ENCODE assay signal across 10 mouse cellular contexts in the genomic region with DNA sequence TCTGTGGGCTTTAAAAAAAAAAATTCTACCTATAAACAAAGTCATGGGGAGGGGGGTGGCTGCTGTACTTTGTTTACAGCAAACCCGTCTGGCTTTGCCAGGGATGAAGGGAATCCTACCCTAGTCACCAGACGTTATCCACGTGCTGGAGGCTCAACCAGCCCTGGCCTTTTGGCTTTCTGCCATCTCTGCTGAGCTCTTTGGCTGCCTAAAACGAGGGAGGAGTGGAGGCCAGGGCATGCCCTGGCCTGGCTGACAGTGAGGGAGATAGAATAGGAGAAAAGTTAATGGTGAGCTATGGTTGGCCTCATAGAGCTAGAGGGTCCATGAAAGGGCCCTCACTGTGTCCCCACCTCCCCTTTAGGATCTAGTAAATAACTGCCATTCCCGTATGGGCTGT.
DNase-seq lines count a peak whose midpoint lies in the region; TF ChIP-seq lines count a peak whose summit lies in the region.
"Had no signal": no experiment of that assay in that cellular context is flagged by ENCODE, and none has a peak within 500 bp of the region (broad histone marks: within the 10 kb centered on the region; RNA-seq: fewer than 3 reads in every experiment).

No protein-coding gene starts in this region.

- no peak overlapping the region for H3K4me3 ChIP-seq in gastrocnemius, adult 2 months
- H3K4me3 ChIP-seq in MEL (ENCODE audit: control insufficient read depth in 1 of 2, insufficient read depth in 1 of 2, low read depth in 2 of 2, low read length in 2 of 2) = no peak overlapping the region
- H3K4me3 ChIP-seq: hindbrain, embryonic 15.5 days; midbrain, embryonic 13.5 days had no signal

- no peak for TF ChIP-seq POLR2A in MEL (IDR thresholded peaks at IDR 0.05; ENCODE audit: control insufficient read depth in 1 of 2, insufficient read depth in 1 of 2, low read depth in 1 of 2, low read length in 2 of 2, poor library complexity in 1 of 2)

- H3K79me2 ChIP-seq in MEL (ENCODE audit: control insufficient read depth, insufficient read depth, low read length, poor library complexity) = no peaks in the 10 kb centered on the region

- no peak for TF ChIP-seq RAD21 in MEL (IDR thresholded peaks at IDR 0.05; ENCODE audit: low read depth, low read length)

- peaks cover 0 to 4% of the 10 kb centered on the region in 2 experiments; a peak in 3 of 4 replicates for H3K27me3 ChIP-seq in MEL (ENCODE audit: control insufficient read depth in 1 of 2, insufficient read depth in 2 of 2, low read length in 2 of 2)
- H3K27me3 ChIP-seq: hindbrain, embryonic 15.5 days; midbrain, embryonic 13.5 days had no signal

- DNase-seq in gastrocnemius, adult 2 months = peak; percentile 41
- no peak for DNase-seq in gastrocnemius, postnatal 25 days
- DNase-seq in MEL (ENCODE audit: low read depth, low spot score) = peak; percentile 5
- DNase-seq in cerebellum, adult 9-10 months = peak; percentile 67
- DNase-seq in kidney, postnatal 25 days = peak; percentile 76 to 85
- no peak for DNase-seq in frontal cortex, adult 2 months (ENCODE audit: extremely low spot score in 1 of 2, low spot score in 1 of 2)
- DNase-seq in left cerebral cortex, postnatal 36 days (ENCODE audit: low spot score in 2 of 2) = no peak
- DNase-seq in embryo, embryonic 10.5 days (ENCODE audit: low spot score) = no peak

- no peak for TF ChIP-seq EP300 in MEL (IDR thresholded peaks at IDR 0.05; ENCODE audit: low read depth in 1 of 2, low read length in 2 of 2)

- H3K27ac ChIP-seq in gastrocnemius, adult 2 months = no peak overlapping the region
- no peak overlapping the region for H3K27ac ChIP-seq in MEL (ENCODE audit: control insufficient read depth, low read depth, low read length)
- H3K27ac ChIP-seq: hindbrain, embryonic 15.5 days; midbrain, embryonic 13.5 days had no signal

- no peak for TF ChIP-seq CTCF in gastrocnemius, adult 2 months (IDR thresholded peaks at IDR 0.05)
- no peak for TF ChIP-seq CTCF in MEL (IDR thresholded peaks at IDR 0.05 in 2 of 3, conservative IDR thresholded peaks at IDR 0.05 in 1 of 3; ENCODE audit: control insufficient read depth in 1 of 3, insufficient read depth in 1 of 3, low read depth in 2 of 3, low read length in 3 of 3, poor library complexity in 1 of 3, severe bottlenecking in 1 of 3)

- no peak overlapping the region for H3K9ac ChIP-seq in MEL (ENCODE audit: control insufficient read depth, low read depth, low read length, poor library complexity, severe bottlenecking)
- H3K9ac ChIP-seq: hindbrain, embryonic 15.5 days; midbrain, embryonic 13.5 days had no signal

- H3K36me3 ChIP-seq in MEL (ENCODE audit: control insufficient read depth in 1 of 2, insufficient read depth in 2 of 2, low read length in 2 of 2) = no peaks in the 10 kb centered on the region
- H3K36me3 ChIP-seq: hindbrain, embryonic 15.5 days; midbrain, embryonic 13.5 days had no signal

- no peaks in the 10 kb centered on the region for H3K9me3 ChIP-seq in MEL (replicated peaks; ENCODE audit: insufficient read depth, low read length)
- H3K9me3 ChIP-seq: hindbrain, embryonic 15.5 days; midbrain, embryonic 13.5 days had no signal

- H3K4me1 ChIP-seq in MEL (ENCODE audit: control insufficient read depth in 1 of 2, insufficient read depth in 2 of 2, low read length in 2 of 2) = no peaks in the 10 kb centered on the region

- intact Hi-C loops in gastrocnemius, adult 2 months (cut with DNase I) = no loop called here
- intact Hi-C loops in left cerebral cortex, postnatal 36 days (cut with DNase I) = no loop called here

TF ChIP-seq in MEL, 35 proteins besides CTCF, POLR2A, EP300 and RAD21:
- no peak for TF ChIP-seq MAZ (IDR thresholded peaks at IDR 0.05; ENCODE audit: low read depth, low read length)
- TF ChIP-seq NELFE (IDR thresholded peaks at IDR 0.05; ENCODE audit: low read depth, low read length) = no peak
- no peak for TF ChIP-seq KAT2A (conservative IDR thresholded peaks at IDR 0.05; ENCODE audit: low read depth, low read length)
- TF ChIP-seq ZKSCAN1 (IDR thresholded peaks at IDR 0.05; ENCODE audit: low read depth, low read length) = no peak
- TF ChIP-seq POLR2AphosphoS5 (IDR thresholded peaks at IDR 0.05; ENCODE audit: borderline replicate concordance, low read depth, low read length) = no peak
- TF ChIP-seq MYC (IDR thresholded peaks at IDR 0.05; ENCODE audit: low read depth, low read length) = no peak
- no peak for TF ChIP-seq UBTF (IDR thresholded peaks at IDR 0.05; ENCODE audit: borderline replicate concordance, insufficient read depth, low read depth, low read length)
- no peak for TF ChIP-seq USF2 (IDR thresholded peaks at IDR 0.05; ENCODE audit: borderline replicate concordance in 1 of 2, insufficient read depth in 1 of 2, low read depth in 1 of 2, low read length in 2 of 2)
- TF ChIP-seq BHLHE40 (IDR thresholded peaks at IDR 0.05; ENCODE audit: borderline replicate concordance, low read depth, low read length) = no peak
- no peak for TF ChIP-seq NRF1 (IDR thresholded peaks at IDR 0.05; ENCODE audit: insufficient read depth, low read depth, low read length, poor library complexity, severe bottlenecking)
- TF ChIP-seq MEF2A (IDR thresholded peaks at IDR 0.05; ENCODE audit: extremely low read depth, insufficient replicate concordance, low read depth, low read length, poor library complexity, severe bottlenecking) = no peak
- no peak for TF ChIP-seq GABPA (IDR thresholded peaks at IDR 0.05; ENCODE audit: low read depth, low read length)
- TF ChIP-seq MYB (IDR thresholded peaks at IDR 0.05; ENCODE audit: low read depth, low read length) = no peak

Comparison
In these comparisons a context has a peak if more than half of its experiments do, and no peak if none do; other contexts are left out.
1. DNase-seq: peak in gastrocnemius, adult 2 months (single experiment), MEL (single experiment), cerebellum, adult 9-10 months (single experiment) and kidney, postnatal 25 days (2 of 2); none in gastrocnemius, postnatal 25 days (single experiment), frontal cortex, adult 2 months (0 of 2), left cerebral cortex, postnatal 36 days (0 of 2) and embryo, embryonic 10.5 days (single experiment).